Mouse (Mus musculus) neural tube, embryonic 14.5 days (tissue): ENCODE measurements around the gene 4930438A08Rik. TPM values are rescaled to one million over a fixed set of nuclear protein-coding genes. Genes with fewer than 3 reads are reported as not detected.
"Not testable (repeated sequence)": the region's sequence is repeated elsewhere in the genome, so short reads cannot be mapped to it uniquely, and the experiment has no call there.

ENCODE experiments used
- ATAC-seq: fragments of 200-750 bp; cut with Nextera tagmentation; 2 replicates; pipeline ENCODE4 v1.8.0; 2017; ENCODE audit warnings: low read depth, mild to moderate bottlenecking, moderate TSS enrichment, moderate library complexity
- H3K27ac ChIP-seq: fragments of 300-500 bp; sonication (generic); 2 replicates; pipeline ENCODE4 v1.5.1; 2014; ENCODE audit warnings: low read depth, mild to moderate bottlenecking, control low read depth, low read length, moderate library complexity, mixed read lengths
- H3K27me3 ChIP-seq: fragments of 300-500 bp; sonication (generic); 2 replicates; pipeline ENCODE4 v1.6.1; 2014; ENCODE audit warnings: low read length; ENCODE audit not compliant: control insufficient read depth, insufficient read depth
- H3K36me3 ChIP-seq: fragments of 300-500 bp; sonication (generic); 2 replicates; pipeline ENCODE4 v1.6.1; 2014; ENCODE audit warnings: low read length, mixed read lengths; ENCODE audit not compliant: control insufficient read depth, insufficient read depth
- H3K4me1 ChIP-seq: fragments of 300-500 bp; sonication (generic); 2 replicates; pipeline ENCODE4 v1.6.1; 2014; ENCODE audit warnings: low read length; ENCODE audit not compliant: control insufficient read depth, insufficient read depth
- H3K4me2 ChIP-seq: fragments of 300-500 bp; sonication (generic); 2 replicates; pipeline ENCODE4 v1.6.1; 2014; ENCODE audit warnings: mild to moderate bottlenecking, low read depth, low read length, control low read depth
- H3K4me3 ChIP-seq: fragments of 300-500 bp; sonication (generic); 2 replicates; pipeline ENCODE4 v1.5.1; 2014; ENCODE audit warnings: low read depth, low read length, control low read depth, mixed read lengths
- H3K9ac ChIP-seq: fragments of 300-500 bp; sonication (generic); replicated peaks from 2 replicates; pipeline ENCODE4 v1.6.1; 2014; ENCODE audit warnings: low read depth, mild to moderate bottlenecking, control low read depth, low read length, mixed read lengths
- H3K9me3 ChIP-seq: fragments of 300-500 bp; sonication (generic); 2 replicates; pipeline ENCODE4 v1.6.1; 2016; ENCODE audit warnings: low read length; ENCODE audit not compliant: control insufficient read depth
- WGBS: fragments of 180-500 bp; shearing (Covaris S2); extraction: QIAGEN DNeasy Blood & Tissue Kit; methylation state at CpG from one replicate; pipeline ENCODE4 v1.1.7; 2014; 5-methylcytosine and 5-hydroxymethylcytosine counted together
- polyA plus RNA-seq: library from polyadenylated mRNA; unstranded; fragments of >200 nt; fragmentation: Nextera tagmentation; extraction: Ambion mirVana; gene quantifications from 2 replicates; pipeline ENCODE4 v1.2.1, GENCODE M21; 2014

The 4930438A08Rik gene
- not detected in 2 replicates for polyA plus RNA-seq

DNA sequence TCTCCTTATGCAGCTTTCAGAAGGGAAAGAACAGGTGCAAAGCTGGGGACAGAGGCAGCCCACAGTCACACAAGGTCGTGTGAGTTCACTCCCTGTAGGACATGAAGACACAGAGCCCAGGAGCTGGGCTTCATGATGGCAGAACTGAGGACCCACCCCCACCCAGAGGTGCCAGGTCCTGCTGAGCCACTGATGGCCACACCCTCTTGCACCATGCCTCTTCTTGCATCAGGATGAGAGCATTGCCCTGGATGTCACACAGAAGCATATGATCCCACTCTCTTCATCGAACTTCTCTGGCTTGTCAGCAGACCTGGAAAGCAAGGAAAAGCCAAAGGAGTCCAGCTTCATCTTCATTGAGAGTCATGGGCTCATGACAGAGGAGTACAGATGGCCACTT is at the start of gene 4930438A08Rik:
TSS of gene 4930438A08Rik (plus strand) at position 228 of the 400 bp plus-strand sequence.
- WGBS: 53% methylated on average over 2 of the region's 2 CpGs
- Histone ChIP-seq H3K27ac (no peak within 1 kb of the TSS), H3K9me3 (no peaks in the 10 kb centered on the region), H3K4me3 (no peak within 1 kb of the TSS), H3K4me2 (no peak within 1 kb of the TSS), H3K4me1 (no peaks in the 10 kb centered on the region), H3K27me3 (no peaks in the 10 kb centered on the region), H3K36me3 (no peaks in the 10 kb centered on the region), H3K9ac (no peak within 1 kb of the TSS)
- ATAC-seq: no peak

DNA sequence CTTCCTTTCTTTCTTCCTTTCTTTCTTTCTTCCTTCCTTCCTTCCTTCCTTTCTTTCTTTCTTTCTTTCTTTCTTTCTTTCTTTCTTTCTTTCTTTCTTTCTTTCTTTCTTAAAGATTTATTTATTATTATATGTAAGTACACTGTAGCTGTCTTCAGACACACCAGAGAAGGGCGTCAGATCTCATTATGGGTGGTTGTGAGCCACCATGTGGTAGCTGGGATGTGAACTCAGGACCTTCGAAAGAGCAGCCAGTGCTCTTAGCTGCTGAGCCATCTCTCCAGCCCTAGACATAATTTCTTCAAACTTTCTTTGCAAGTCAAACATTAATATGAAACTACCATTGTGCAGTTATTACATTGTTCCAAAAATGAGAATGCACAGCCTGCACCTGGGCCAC is 49.7 kb upstream of the 4930438A08Rik start:
- H3K36me3 ChIP-seq, H3K27ac ChIP-seq, ATAC-seq, H3K4me2 ChIP-seq, H3K9me3 ChIP-seq, H3K4me3 ChIP-seq, H3K9ac ChIP-seq, H3K27me3 ChIP-seq, H3K4me1 ChIP-seq: not testable (repeated sequence)
- 73% methylated on average over 2 of the region's 2 CpGs for WGBS

DNA sequence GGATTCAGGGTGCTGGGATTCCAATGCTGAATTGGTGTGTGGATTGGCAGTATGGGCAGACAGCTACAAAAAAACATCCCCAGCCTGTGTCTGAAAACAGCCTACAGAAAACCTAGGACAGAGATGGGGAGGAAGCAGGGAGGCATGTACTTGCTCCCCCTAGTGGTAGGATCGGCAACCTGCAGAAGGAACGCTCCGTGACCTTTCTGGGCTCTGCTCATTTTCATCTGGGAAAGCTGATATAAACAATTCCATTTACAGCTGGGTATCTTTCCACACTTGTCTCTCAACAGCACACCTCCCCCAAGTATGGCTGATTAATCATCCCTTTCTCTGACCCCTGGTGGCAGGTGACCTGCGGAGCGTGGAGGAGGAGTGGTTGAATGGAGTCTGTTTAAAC is 48.9 kb upstream of the 4930438A08Rik start:
- no peak overlapping the region for H3K4me2 ChIP-seq
- H3K9ac ChIP-seq: no peak overlapping the region
- H3K27me3 ChIP-seq: no peaks in the 10 kb centered on the region
- no peak overlapping the region for H3K27ac ChIP-seq
- H3K36me3 ChIP-seq: no peaks in the 10 kb centered on the region
- no peaks in the 10 kb centered on the region for H3K4me1 ChIP-seq
- no peak for ATAC-seq
- 15% methylated on average over 5 of the region's 5 CpGs for WGBS
- no peaks in the 10 kb centered on the region for H3K9me3 ChIP-seq
- no peak overlapping the region for H3K4me3 ChIP-seq

DNA sequence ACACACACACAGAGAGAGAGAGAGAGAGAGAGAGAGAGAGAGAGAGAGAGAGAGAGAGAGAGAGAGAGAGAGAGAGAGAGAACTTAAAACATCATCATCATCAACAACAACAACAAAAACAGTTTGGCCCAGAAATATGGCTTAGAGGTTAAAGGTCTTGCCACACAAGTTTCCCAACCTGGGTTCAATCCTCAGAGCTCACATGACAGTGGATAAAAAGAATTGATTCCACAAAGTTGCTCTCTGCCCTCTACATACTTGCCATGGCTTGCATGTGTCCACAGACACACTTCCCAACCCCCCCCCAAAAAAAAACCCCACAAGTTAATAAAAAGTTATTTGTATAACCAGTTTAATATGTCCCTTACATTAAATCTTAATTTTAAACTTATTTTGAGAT is 48.2 kb upstream of the 4930438A08Rik start:
- Histone ChIP-seq H3K36me3 (no peaks in the 10 kb centered on the region), H3K9me3 (no peaks in the 10 kb centered on the region), H3K4me2 (no peak overlapping the region), H3K4me3 (no peak overlapping the region), H3K9ac (no peak overlapping the region), H3K27me3 (no peaks in the 10 kb centered on the region), H3K4me1 (no peaks in the 10 kb centered on the region), H3K27ac (no peak overlapping the region)
- ATAC-seq: no peak

DNA sequence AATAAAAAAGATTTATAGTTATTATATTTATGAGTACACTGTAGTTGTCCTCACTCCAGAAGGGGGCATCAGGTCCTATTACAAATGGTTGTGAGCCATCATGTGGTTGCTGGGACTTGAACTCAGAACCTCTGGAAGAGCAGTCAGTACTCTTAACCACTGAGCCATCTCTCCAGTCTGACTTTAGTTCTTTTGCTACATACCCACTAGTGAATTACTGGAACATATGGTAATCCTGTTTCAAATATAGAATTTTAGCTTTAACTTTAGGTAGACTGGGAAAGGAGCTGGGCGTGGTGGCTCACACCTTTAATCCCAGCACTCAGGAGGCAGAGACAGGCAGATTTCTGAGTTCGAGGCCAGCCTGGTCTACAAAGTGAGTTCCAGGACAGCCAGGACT is 46.6 kb upstream of the 4930438A08Rik start:
- 98% methylated on average over 2 of the region's 2 CpGs for WGBS
- H3K9me3 ChIP-seq, H3K4me3 ChIP-seq, H3K4me1 ChIP-seq, H3K36me3 ChIP-seq, H3K27me3 ChIP-seq, ATAC-seq, H3K9ac ChIP-seq, H3K4me2 ChIP-seq, H3K27ac ChIP-seq: not testable (repeated sequence)

DNA sequence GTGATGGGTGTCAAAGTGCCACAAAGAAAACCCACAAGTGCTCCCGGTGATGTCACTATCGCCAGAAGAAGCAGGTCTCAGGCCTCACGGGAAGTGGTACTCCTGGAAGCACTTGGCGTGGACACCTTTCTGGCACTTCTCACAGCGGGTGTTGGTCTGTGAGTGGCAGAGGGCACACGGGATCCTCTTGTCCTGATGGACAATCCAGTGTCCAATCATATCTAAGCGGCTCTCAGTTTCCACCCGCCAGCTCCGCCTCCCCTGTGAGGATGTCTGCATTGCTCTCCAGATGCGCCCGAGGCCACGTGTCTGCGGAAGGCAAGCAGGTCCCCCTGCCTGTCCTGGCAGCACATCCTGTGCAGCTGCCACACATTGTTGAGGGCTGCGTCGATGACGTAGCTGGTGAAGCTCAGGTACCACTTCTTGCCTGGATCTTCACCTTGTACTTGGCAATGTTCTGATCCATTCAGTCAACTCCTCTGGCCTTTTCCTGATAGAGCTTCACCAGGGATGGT is 44.1 kb upstream of the 4930438A08Rik start:
- 67% methylated on average over 16 of the region's 16 CpGs for WGBS
- no peak overlapping the region for H3K4me3 ChIP-seq
- no peak overlapping the region for H3K4me2 ChIP-seq
- no peaks in the 10 kb centered on the region for H3K27me3 ChIP-seq
- H3K9ac ChIP-seq: no peak overlapping the region
- ATAC-seq: no peak
- no peaks in the 10 kb centered on the region for H3K9me3 ChIP-seq
- H3K4me1 ChIP-seq: no peaks in the 10 kb centered on the region
- H3K27ac ChIP-seq: no peak overlapping the region
- H3K36me3 ChIP-seq: no peaks in the 10 kb centered on the region

DNA sequence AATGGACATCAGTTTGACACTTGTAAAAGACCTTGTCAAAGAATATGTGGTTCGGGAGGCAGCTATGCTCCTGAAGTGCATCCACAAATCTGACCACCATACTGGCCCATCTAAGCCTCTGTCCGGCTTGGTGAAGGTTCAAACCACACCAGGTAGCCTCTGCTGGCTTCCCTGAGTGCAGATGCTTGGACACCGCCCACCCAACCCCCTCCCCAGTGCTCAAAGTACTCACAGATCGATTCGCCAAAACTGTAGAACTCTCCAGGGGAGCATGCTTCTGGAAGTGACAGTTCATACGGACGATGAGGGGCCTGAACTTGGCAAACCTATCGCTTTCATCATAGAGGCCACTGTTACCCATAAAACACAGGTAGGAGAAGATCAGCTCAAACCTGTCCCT is 43.4 kb upstream of the 4930438A08Rik start:
- Histone ChIP-seq H3K9ac (no peak overlapping the region), H3K36me3 (no peaks in the 10 kb centered on the region), H3K4me3 (no peak overlapping the region), H3K9me3 (no peaks in the 10 kb centered on the region), H3K4me2 (no peak overlapping the region), H3K4me1 (no peaks in the 10 kb centered on the region), H3K27me3 (no peaks in the 10 kb centered on the region), H3K27ac (no peak overlapping the region)
- no peak for ATAC-seq
- WGBS: 89% methylated on average over 8 of the region's 8 CpGs

DNA sequence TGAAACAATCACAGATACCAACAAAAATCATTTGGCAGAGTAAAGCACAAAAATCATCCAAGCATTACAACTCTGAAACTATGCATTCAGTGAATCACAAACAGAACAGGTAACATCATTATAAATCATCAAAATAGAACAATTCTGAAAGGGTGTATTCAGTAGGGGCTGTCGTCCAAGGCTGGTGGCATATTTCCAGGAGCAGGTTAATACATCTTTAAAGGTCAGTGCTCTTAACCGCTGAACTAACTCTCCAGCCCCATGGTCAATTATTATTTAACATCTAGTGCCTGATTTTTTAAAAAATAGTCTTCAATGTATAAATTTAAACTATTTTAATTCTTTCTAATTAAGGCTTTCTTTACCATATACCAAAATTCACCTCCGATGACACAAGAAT is 40.0 kb upstream of the 4930438A08Rik start:
- H3K9ac ChIP-seq, H3K4me1 ChIP-seq, H3K4me2 ChIP-seq, H3K36me3 ChIP-seq, ATAC-seq, H3K27ac ChIP-seq, H3K27me3 ChIP-seq, H3K4me3 ChIP-seq, H3K9me3 ChIP-seq: not testable (repeated sequence)
- 82% methylated on average over 3 of the region's 3 CpGs for WGBS

DNA sequence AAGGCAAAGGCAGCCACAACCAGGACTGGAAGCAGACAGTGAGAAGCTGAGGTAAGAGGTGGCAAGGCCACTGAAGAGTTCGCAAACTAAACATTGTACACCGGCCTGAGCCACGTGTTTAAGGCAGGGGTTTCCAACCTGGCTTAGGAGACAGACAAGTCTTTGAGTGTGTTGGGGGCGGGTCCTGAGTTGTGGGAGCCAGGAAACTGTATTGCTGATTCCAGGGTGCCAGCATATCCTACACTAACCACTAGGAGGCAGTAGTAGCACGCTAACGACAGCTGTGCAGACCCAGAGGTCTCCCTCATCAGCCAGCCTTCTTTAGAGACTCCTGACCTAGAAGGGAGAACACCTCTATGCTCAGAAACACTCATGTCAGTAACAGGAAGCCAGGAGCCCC is 39.4 kb upstream of the 4930438A08Rik start:
- 15% methylated on average over 6 of the region's 6 CpGs for WGBS
- no peaks in the 10 kb centered on the region for H3K4me1 ChIP-seq
- ATAC-seq: no peak

More for the DNA sequence above, 39.4 kb upstream of the 4930438A08Rik start:
- Histone ChIP-seq H3K9ac (no peak overlapping the region), H3K27ac (no peak overlapping the region), H3K4me3 (no peak overlapping the region), H3K36me3 (no peaks in the 10 kb centered on the region), H3K9me3 (no peaks in the 10 kb centered on the region), H3K4me2 (no peak overlapping the region), H3K27me3 (no peaks in the 10 kb centered on the region)
